In genomic region chr10:4111795-4112139, GRCm38 (mm10) we compare ENCODE assay signal across 9 mouse cellular contexts.
A peak's percentile ranks its signal among the peaks of the same experiment; 100 is the strongest.
DNase-seq lines count a peak whose midpoint lies in the region; ATAC-seq and TF ChIP-seq lines count a peak whose summit lies in the region.
"Had no signal": no experiment of that assay in that cellular context is flagged by ENCODE, and none has a peak within 500 bp of the region (broad histone marks: within the 10 kb centered on the region; RNA-seq: fewer than 3 reads in every experiment).

No protein-coding gene starts in this region.

- H3K27ac ChIP-seq in intestine, embryonic 16.5 days (ENCODE audit: low read length) = 0 out of 2 replicates have a peak overlapping the region, but pooled peaks have one; percentile 21
- H3K27ac ChIP-seq in intestine, postnatal 0 days (ENCODE audit: low read depth, low read length) = no peak overlapping the region
- H3K27ac ChIP-seq in embryonic facial prominence, embryonic 10.5 days (replicated peaks) = peak overlapping the region; percentile 63
- peak overlapping the region; percentile 36 to 50 for H3K27ac ChIP-seq in heart, embryonic 14.5 days (replicated peaks in 1 of 2; ENCODE audit: control insufficient read depth in 1 of 2, insufficient read depth in 1 of 2, low read depth in 2 of 2, low read length in 2 of 2)
- H3K27ac ChIP-seq in lung, embryonic 16.5 days (ENCODE audit: low read length) = peak overlapping the region; percentile 87

- H3K9me3 ChIP-seq in intestine, embryonic 16.5 days (ENCODE audit: control insufficient read depth, low read length) = no peaks in the 10 kb centered on the region
- no peaks in the 10 kb centered on the region for H3K9me3 ChIP-seq in intestine, postnatal 0 days (ENCODE audit: control insufficient read depth)
- no peaks in the 10 kb centered on the region for H3K9me3 ChIP-seq in embryonic facial prominence, embryonic 10.5 days
- H3K9me3 ChIP-seq in heart, embryonic 14.5 days (ENCODE audit: control insufficient read depth, low read length) = no peaks in the 10 kb centered on the region
- H3K9me3 ChIP-seq in lung, embryonic 16.5 days (ENCODE audit: control insufficient read depth, low read length) = no peaks in the 10 kb centered on the region

- H3K27me3 ChIP-seq in intestine, embryonic 16.5 days (replicated peaks; ENCODE audit: control insufficient read depth, insufficient read depth, low read length) = no peaks in the 10 kb centered on the region
- no peaks in the 10 kb centered on the region for H3K27me3 ChIP-seq in intestine, postnatal 0 days (replicated peaks; ENCODE audit: control insufficient read depth, insufficient read depth, low read length)
- H3K27me3 ChIP-seq in embryonic facial prominence, embryonic 10.5 days (replicated peaks; ENCODE audit: low read depth, poor library complexity, severe bottlenecking) = no peaks in the 10 kb centered on the region
- H3K27me3 ChIP-seq in heart, embryonic 14.5 days (ENCODE audit: control insufficient read depth, insufficient read depth, low read length) = no peaks in the 10 kb centered on the region
- H3K27me3 ChIP-seq in lung, embryonic 16.5 days (ENCODE audit: control insufficient read depth, insufficient read depth, low read depth, low read length) = no peaks in the 10 kb centered on the region

- WGBS in intestine, embryonic 16.5 days = 62% methylated on average over 8 of the region's 8 CpGs
- 74% methylated on average over 8 of the region's 8 CpGs for WGBS in intestine, postnatal 0 days
- WGBS in embryonic facial prominence, embryonic 10.5 days = 77% methylated on average over 8 of the region's 8 CpGs
- WGBS in heart, embryonic 14.5 days = 43% methylated on average over 8 of the region's 8 CpGs
- WGBS in lung, embryonic 16.5 days = 52% methylated on average over 8 of the region's 8 CpGs

- H3K36me3 ChIP-seq in intestine, embryonic 16.5 days (ENCODE audit: control insufficient read depth, insufficient read depth, low read length) = no peaks in the 10 kb centered on the region
- H3K36me3 ChIP-seq in intestine, postnatal 0 days (ENCODE audit: control insufficient read depth, insufficient read depth) = no peaks in the 10 kb centered on the region
- H3K36me3 ChIP-seq in embryonic facial prominence, embryonic 10.5 days (replicated peaks) = peaks cover 3% of the 10 kb centered on the region; the same call in 1 of the 2 replicates
- no peaks in the 10 kb centered on the region for H3K36me3 ChIP-seq in heart, embryonic 14.5 days (ENCODE audit: control insufficient read depth, insufficient read depth, low read length)
- no peaks in the 10 kb centered on the region for H3K36me3 ChIP-seq in lung, embryonic 16.5 days (ENCODE audit: control insufficient read depth, insufficient read depth, low read length)

- no peak for TF ChIP-seq CTCF in intestine, postnatal 0 days (IDR thresholded peaks at IDR 0.05; ENCODE audit: low read depth)

- H3K9ac ChIP-seq in intestine, embryonic 16.5 days (ENCODE audit: low read depth, low read length) = 0 out of 2 replicates have a peak overlapping the region, but pooled peaks have one; percentile 33
- H3K9ac ChIP-seq in intestine, postnatal 0 days (ENCODE audit: low read depth, low read length) = no peak overlapping the region
- no peak overlapping the region; the same call in 1 of the 2 replicates for H3K9ac ChIP-seq in heart, embryonic 14.5 days (ENCODE audit: low read length)
- H3K9ac ChIP-seq in lung, embryonic 16.5 days (ENCODE audit: low read length) = no peak overlapping the region; the same call in 1 of the 2 replicates

- no peak for ATAC-seq in intestine, embryonic 16.5 days
- ATAC-seq in intestine, postnatal 0 days = no peak
- no peak for ATAC-seq in heart, embryonic 14.5 days (ENCODE audit: insufficient number of reproducible peaks, insufficient read depth, low FRiP score, low read depth)
- 0 out of 2 replicates have a peak, but pooled peaks have one; percentile 1 for ATAC-seq in lung, embryonic 16.5 days (ENCODE audit: low read depth)
- ATAC-seq: activated CD4-positive, CD25-positive, alpha-beta regulatory T cell, adult 4 months had no signal

- no peak overlapping the region for H3K4me3 ChIP-seq in intestine, embryonic 16.5 days (ENCODE audit: low read length)
- H3K4me3 ChIP-seq in intestine, postnatal 0 days (ENCODE audit: low read depth, low read length) = no peak overlapping the region
- no peak overlapping the region for H3K4me3 ChIP-seq in embryonic facial prominence, embryonic 10.5 days
- H3K4me3 ChIP-seq in heart, embryonic 14.5 days (ENCODE audit: control insufficient read depth in 1 of 2, insufficient read depth in 1 of 2, low read depth in 1 of 2, low read length in 2 of 2) = no peak overlapping the region
- no peak overlapping the region for H3K4me3 ChIP-seq in lung, embryonic 16.5 days (ENCODE audit: low read length)

- DNase-seq in embryonic facial prominence, embryonic 10.5 days (ENCODE audit: low spot score) = no peak
- DNase-seq in urinary bladder, adult 18-20 months (ENCODE audit: low spot score in 2 of 2) = no peak
- no peak for DNase-seq in retina, postnatal 1 day
- DNase-seq: thymus, adult 2 months had no signal

- H3K4me1 ChIP-seq in intestine, embryonic 16.5 days (ENCODE audit: control insufficient read depth, insufficient read depth, low read length) = peaks cover 31% of the 10 kb centered on the region
- H3K4me1 ChIP-seq in intestine, postnatal 0 days (replicated peaks; ENCODE audit: control insufficient read depth, insufficient read depth, low read length) = 0 out of 2 replicates have a peak, but pooled peaks cover 4% of the 10 kb centered on the region
- H3K4me1 ChIP-seq in embryonic facial prominence, embryonic 10.5 days = peaks cover 38% of the 10 kb centered on the region
- H3K4me1 ChIP-seq in heart, embryonic 14.5 days (ENCODE audit: control insufficient read depth in 2 of 2, insufficient read depth in 2 of 2, low read length in 2 of 2) = peaks cover 30 to 41% of the 10 kb centered on the region in 2 experiments
- H3K4me1 ChIP-seq in lung, embryonic 16.5 days (replicated peaks; ENCODE audit: control insufficient read depth, insufficient read depth, low read length) = peaks cover 31% of the 10 kb centered on the region

- no peak overlapping the region for H3K4me2 ChIP-seq in intestine, embryonic 16.5 days (ENCODE audit: low read depth, low read length)
- no peak overlapping the region for H3K4me2 ChIP-seq in intestine, postnatal 0 days (replicated peaks; ENCODE audit: low read depth)
- H3K4me2 ChIP-seq in heart, embryonic 14.5 days (ENCODE audit: low read length) = no peak overlapping the region; the same call in 1 of the 2 replicates
- H3K4me2 ChIP-seq in lung, embryonic 16.5 days (ENCODE audit: low read depth, low read length) = no peak overlapping the region
